Mouse (Mus musculus) B cell, adult 2 months (primary cell): ENCODE measurements around the gene Dock10.

Experiments
- DNase-seq, 2 experiments: peaks; one replicate each; pipeline ENCODE4 v3.0.0; 2022

Dock10 gene

DNA sequence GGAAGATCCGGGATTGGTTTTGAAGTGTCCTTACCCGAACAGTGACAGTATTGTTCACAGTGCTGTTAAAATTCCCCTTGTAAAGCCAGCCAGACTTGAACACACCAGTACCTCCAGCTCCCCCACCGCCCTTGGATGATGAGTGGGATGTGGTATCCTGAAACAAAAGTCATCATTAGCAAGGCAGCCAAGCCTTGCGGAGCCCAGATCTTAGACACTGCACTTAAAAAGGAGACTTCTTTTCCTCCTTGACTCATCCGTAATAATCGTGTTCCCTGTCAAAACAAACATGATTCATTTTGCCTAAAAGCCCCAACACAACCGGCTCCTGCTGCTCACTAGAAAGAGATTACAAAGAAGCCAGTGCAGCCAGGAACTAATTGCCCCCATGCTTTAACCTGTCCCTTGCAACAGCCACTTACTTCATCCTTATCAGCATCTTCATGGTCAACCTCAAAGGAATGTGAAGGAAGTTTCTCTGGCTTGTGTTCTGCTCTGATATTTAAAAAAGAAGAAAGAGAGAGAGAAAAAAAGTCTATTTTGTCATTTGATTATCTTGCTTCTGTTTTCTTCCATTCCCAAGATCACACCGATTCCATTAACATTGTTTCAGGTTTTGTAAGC lies 152.1 kb downstream of the Dock10 start:
- DNase-seq: no peak

DNA sequence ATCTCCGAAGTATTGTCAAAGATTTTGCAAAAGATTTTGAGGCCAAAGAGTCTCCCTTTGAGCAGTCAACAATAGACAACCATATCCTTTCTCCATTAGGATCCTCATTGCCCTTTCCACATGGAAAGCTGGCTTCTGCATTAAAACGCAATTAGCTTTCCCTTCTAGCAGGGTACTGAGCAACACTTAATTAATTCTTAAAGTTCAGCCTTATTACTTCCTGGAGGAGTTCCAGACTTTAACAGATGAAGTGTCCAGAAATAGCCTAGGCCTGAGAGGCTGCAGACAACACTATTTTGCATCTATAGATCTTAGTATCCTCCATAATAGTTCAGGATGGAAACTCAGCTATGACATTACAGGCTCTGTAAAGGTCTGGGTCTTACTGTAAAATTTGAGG lies 154.0 kb downstream of the Dock10 start:
- no peak for DNase-seq

DNA sequence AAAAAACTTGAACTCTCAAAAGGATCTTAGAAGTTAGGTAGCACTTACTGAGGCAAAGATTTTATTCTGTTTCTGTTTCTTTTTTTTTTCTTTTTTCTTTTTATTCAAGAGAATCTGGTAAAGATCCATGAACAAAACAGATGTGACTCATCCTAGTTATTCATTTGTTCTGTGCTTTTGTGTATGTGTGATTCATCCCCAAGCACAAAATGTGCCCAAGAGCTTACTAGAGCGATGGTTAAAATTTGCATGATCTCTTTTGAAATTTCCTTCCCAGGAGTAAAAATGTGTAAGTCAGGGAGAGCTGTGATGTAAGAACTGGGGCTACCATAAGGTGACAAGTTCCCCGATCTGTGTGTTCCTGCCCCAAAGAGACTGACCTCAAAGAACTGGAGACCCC lies 155.2 kb downstream of the Dock10 start:
- no peak for DNase-seq

DNA sequence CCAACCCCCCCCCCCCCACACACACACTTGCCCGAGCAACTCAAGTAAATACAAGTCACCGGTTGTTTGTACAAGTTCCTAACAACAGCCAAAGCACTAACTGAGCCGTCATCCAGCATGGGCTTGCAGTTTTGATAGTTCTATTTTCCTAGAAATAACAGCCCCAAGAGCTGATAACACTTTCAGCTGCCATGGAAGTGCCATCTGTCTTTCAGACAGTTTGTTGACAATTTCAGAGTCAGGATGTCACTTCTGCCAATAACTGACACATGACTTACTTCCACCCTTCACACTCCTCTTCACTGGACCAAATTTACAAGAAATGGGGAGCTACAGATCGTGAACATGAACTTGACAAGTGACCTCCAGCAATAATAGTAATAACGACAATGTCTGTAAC lies 175.0 kb downstream of the Dock10 start:
- DNase-seq: no peak

DNA sequence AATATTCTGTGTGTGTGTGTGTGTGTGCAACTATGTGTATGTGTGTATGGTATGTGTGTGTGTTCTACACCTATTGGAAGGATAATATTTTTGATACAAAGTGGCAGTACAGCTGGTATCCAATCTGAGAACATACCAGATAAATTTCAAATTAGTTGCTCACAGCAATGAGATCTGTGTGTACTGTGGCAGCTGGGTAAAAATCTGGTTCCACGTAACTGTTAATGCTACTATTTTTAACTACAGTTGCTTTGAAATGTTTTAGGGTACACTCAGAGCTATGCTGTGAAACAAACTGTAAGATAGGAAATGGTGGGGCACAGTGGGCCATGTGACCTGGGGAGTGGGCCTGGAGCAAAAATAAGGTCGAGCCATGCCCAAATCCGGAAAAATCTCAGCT lies 176.1 kb downstream of the Dock10 start:
- DNase-seq: no peak

GRCm38 (mm10) chr1:80576898-80577297 lies 181.4 kb downstream of the Dock10 start:
- DNase-seq: peak; percentile 71 to 77

DNA sequence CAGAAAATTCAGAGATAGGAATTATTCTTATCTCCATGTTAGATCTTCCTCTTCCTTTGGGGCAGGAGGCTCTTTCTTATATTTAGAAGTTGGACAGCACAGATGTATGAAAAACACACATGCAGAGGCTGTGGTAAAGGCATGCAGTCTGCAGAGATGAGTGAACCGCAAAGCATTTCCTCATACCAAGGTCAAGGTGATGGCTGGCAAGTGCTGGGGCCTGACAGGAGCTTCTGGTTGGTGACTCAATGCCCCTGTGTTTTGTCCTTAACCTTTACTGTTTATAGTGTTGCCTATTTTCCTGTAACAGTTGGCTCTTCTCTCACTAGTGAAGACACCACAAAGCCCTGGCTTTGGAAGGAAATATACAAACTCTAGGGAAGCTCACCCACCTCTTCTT lies 201.9 kb downstream of the Dock10 start:
- DNase-seq: no peak

DNA sequence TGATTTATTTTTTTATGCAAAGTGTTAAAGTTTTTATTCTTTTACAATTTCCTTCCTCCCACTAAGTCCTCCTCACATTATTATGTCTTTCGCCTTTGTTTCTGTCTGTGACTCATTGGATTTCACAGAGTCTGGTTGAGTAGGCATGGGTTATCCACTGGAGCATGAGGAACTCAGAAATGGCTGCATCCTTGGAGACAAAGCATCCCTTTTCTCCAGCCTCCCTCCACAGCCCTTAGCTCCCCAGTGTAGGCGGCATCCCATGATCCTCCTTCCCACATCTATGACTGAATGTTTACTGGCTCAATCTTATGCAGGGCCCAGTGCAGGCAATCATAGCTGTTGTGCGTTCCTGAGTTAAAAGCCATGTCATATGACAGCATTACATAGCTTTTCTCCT lies 216.8 kb downstream of the Dock10 start:
- no peak for DNase-seq

GRCm38 (mm10) chr1:80522197-80522596 lies 236.1 kb downstream of the Dock10 start:
- DNase-seq: peak; percentile 66 to 67

GRCm38 (mm10) chr1:80520456-80520855 lies 237.9 kb downstream of the Dock10 start:
- no peak for DNase-seq

- DNase-seq: no peak
These were observed 238.4 kb downstream of the Dock10 start for GRCm38 (mm10) chr1:80519893-80520292.

DNA sequence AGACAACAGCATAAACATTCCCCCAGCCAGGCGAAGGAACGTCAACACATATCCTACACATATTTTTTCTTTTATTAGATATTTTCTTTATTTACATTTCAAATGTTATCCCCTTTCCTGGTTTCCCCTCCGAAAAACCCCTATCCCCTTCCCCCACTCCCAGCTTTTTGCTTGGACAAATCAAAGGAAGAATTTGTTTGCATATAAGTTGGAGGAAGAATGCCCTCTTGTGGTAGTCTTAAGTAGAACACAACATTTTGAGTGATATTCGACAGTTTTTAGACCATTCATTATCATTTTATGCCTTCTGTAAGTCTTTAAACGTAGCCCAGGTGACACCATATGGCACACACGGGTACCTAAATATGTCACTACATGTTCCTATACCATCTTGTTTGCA lies 242.5 kb downstream of the Dock10 start:
- DNase-seq: no peak

- DNase-seq: no peak
These were observed 245.9 kb downstream of the Dock10 start for GRCm38 (mm10) chr1:80512210-80512948.

GRCm38 (mm10) chr1:80504757-80505156 lies 253.6 kb downstream of the Dock10 start:
- DNase-seq: peak in 1 of 2 experiments; percentile 20

GRCm38 (mm10) chr1:80504081-80504480 lies 254.2 kb downstream of the Dock10 start:
- no peak for DNase-seq

DNA sequence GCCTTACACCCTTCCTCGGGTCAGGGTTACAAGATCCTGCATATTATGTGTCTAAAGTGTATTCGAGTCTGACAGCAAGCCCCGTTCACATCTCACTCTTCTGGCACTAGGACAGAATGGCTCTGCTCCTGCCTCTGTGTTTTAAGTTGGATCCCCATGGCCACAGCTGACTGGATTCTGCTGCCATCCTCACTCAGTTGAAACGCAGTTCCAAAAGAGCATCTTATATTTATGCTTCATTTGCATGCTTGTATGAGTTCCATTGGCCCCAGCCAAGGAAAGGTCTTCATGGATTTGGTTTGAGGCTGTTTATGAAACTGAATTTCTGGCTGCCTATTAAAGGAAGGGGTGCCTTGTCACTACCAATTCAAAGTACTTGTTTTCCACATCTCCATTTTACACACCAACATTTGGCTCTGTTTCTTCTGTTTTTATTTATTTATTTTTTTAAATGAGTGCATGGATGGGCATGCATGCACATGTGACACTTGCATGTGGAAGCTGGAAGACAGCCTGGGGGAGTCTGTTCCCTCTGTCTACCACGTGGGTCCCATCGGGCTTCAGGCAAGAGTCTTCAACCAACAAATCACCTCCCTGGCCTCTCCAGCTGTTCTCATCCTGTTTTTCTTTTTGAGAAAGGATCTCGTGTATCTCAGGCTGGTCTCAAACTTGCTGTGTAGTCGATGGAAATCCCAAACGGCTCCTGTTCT lies 255.7 kb downstream of the Dock10 start:
- no peak for DNase-seq

DNA sequence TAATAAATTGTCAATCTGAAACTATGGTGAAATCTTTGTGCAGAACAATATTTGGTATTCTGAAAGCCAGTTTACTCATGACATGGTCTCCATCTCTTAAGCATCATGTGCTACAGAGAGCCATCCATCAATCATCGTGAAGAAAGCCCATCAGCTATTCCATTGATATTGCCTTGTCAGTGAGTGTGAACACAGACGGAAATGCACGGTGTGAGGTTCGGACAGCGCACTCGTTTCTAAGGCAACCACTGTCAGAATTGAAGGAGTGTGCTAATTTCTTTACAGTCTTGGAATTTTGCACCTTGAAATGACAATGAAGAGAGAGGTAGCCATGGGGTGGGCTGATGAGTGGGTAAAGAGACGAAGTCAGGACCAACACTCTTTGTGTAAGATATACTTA lies 259.1 kb downstream of the Dock10 start:
- DNase-seq: no peak

DNA sequence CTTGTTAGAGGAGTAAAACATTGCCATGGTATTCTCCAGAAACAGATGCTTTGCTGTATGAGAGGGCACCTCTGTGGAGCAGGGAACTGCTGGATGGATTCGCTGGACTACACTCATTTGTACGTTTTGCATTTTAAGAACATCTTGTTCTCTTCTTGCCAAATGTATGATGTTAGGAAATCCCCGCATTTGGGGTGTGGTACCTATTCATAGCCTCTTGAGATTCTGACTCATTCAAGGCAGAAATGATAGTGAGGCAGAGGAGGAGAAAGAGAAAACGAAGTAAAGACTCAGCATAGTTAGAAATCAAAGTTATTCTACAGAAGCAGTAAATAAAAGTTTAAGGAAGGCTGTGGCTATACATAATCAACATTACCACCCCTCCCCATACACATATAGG lies 262.0 kb downstream of the Dock10 start:
- DNase-seq: peak in 1 of 2 experiments; percentile 23

DNA sequence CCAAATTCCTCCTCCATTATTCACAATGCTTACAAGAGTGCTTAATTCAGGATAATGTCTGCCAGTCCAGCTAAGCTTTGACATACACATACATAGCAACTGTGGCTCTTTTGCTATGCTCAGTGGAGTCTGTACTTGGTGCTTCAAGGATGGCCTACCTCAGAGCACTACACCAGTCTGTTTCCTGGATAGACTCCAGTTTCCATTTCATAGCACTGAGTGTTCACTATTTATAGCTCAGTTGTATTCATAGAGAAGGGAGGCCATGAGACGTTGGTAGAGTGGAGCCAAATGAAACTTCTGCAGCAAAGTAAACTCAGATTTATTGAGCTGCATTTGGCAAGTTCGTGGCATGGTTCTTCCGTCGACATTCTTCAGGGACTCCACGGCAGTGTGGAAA lies 274.9 kb downstream of the Dock10 start:
- DNase-seq: no peak

DNA sequence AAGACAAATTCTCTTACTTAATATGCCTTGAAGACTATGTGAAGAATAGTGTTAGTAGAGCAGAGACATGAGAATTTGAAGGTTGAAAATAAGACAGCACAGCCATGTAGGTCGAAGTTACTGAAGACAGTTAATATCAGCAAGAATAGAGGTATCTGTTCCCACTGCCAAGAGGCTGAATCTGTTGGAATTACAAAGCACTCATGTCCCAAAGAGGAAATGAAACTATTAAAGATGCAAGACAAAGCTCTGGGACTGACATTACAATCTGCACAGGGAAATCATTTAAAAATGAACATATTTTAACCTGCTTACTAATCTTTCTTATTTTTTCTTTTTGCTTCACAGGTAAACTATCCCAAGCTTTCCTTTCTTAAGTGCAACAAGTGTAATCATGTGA lies 283.4 kb downstream of the Dock10 start:
- DNase-seq: no peak

GRCm38 (mm10) chr1:80472395-80472794 lies 285.9 kb downstream of the Dock10 start:
- DNase-seq: no peak

DNA sequence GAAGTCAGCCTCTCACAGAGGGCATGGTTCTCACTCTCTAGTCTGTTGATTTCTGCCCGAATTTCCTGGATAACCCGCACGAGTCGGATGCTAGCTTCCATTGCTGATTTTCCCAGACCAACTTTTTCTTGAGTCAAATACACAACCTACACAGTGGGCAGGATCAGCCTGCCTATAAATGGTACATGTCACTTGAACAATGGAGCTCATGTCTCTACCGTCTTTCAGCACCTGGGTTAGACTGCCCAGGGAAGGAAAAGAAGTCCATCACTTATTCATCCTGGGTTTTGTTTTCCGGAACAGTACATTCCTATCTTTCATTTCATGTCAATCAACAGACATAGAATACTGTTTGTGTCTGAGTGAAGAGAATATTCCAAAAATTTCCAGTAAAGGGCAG lies 297.0 kb downstream of the Dock10 start, which contains the start of gene Gm45261:
Gene Gm45261, minus strand, starts transcription at position 101 of the 400 bp plus-strand sequence.
- DNase-seq: no peak

GRCm38 (mm10) chr1:80459923-80460322 lies 298.4 kb downstream of the Dock10 start:
- no peak for DNase-seq

DNA sequence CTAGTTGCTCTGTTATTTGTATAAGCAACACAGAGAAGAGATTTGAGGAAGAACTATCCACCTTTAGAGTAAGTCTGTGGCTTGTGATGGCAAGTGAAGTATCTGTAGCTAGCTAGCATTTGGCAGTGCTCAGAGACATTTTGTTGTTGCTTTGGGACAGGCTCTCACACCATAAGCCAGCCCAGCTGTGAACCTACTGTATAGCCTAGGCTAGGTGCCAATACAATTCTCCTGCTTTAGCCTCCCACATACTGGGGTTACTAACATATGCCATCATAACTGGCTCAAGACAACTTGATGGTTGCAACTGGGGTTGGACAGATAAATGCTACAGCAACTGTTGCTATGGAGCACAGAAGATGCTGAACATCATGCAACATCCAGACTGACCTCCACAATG lies 298.9 kb downstream of the Dock10 start:
- no peak for DNase-seq
